Mouse (Mus musculus) kidney, postnatal 36 days (tissue): ENCODE data around the gene 9430015G10Rik.

Source experiments
- DNase-seq, 2 experiments: peaks; one replicate each; pipeline ENCODE4 v3.0.0; 2021 to 2022; ENCODE audit warnings: mixed read lengths in 2 of 2

The 9430015G10Rik gene

GRCm38 (mm10) chr4:156109570-156110331 is at the start of gene 9430015G10Rik:
TSS of gene 9430015G10Rik (plus strand) at chr4:156109982.
- DNase-seq: peak; percentile 97 to 98

GRCm38 (mm10) chr4:156063861-156064509 is 45.8 kb upstream of the 9430015G10Rik start:
- no peak for DNase-seq

GRCm38 (mm10) chr4:156064510-156064897 is 45.3 kb upstream of the 9430015G10Rik start:
- DNase-seq: peak; percentile 35 to 67

GRCm38 (mm10) chr4:156065156-156065894 is 44.5 kb upstream of the 9430015G10Rik start:
- peak in 1 of 2 experiments; percentile 74 for DNase-seq

- no peak for DNase-seq
Measured at GRCm38 (mm10) chr4:156067256-156067949, 42.4 kb upstream of the 9430015G10Rik start.

- DNase-seq: no peak
Measured at GRCm38 (mm10) chr4:156069701-156070100, 40.1 kb upstream of the 9430015G10Rik start.

GRCm38 (mm10) chr4:156070276-156070675 is 39.5 kb upstream of the 9430015G10Rik start:
- no peak for DNase-seq

- DNase-seq: no peak
Measured at GRCm38 (mm10) chr4:156070716-156071115, 39.1 kb upstream of the 9430015G10Rik start.

- DNase-seq: no peak
Measured at GRCm38 (mm10) chr4:156076911-156077382, 32.8 kb upstream of the 9430015G10Rik start.

GRCm38 (mm10) chr4:156077499-156078301 is 32.1 kb upstream of the 9430015G10Rik start:
- DNase-seq: peak; percentile 84 to 92

- DNase-seq: peak; percentile 68 to 74
Measured at GRCm38 (mm10) chr4:156082621-156083234, 27.1 kb upstream of the 9430015G10Rik start.

GRCm38 (mm10) chr4:156083348-156083747 is 26.4 kb upstream of the 9430015G10Rik start:
- peak; percentile 94 to 95 for DNase-seq

GRCm38 (mm10) chr4:156084096-156084879 is 25.5 kb upstream of the 9430015G10Rik start:
- DNase-seq: peak; percentile 75 to 79

- DNase-seq: no peak
Measured at GRCm38 (mm10) chr4:156085256-156085655, 24.5 kb upstream of the 9430015G10Rik start.

- no peak for DNase-seq
Measured at GRCm38 (mm10) chr4:156087398-156088087, 22.2 kb upstream of the 9430015G10Rik start.

- DNase-seq: no peak
Measured at GRCm38 (mm10) chr4:156091236-156091635, 18.5 kb upstream of the 9430015G10Rik start.

GRCm38 (mm10) chr4:156092765-156093164 is 17.0 kb upstream of the 9430015G10Rik start:
- peak; percentile 45 to 61 for DNase-seq

- no peak for DNase-seq
Measured at GRCm38 (mm10) chr4:156093758-156094157, 16.0 kb upstream of the 9430015G10Rik start.

- no peak for DNase-seq
Measured at GRCm38 (mm10) chr4:156096191-156096590, 13.6 kb upstream of the 9430015G10Rik start.
